Mouse (Mus musculus) brain, embryonic 14.5 days (tissue): ENCODE measurements around the gene Arhgap44.

Experiments
- CTCF ChIP-seq: fragments of 200-500 bp; IDR thresholded peaks from 2 replicates; pipeline ENCODE4 v1.5.1; 2012; ENCODE audit warnings: inconsistent platforms, mild to moderate bottlenecking, moderate library complexity, borderline replicate concordance; ENCODE audit not compliant: insufficient read depth, insufficient read length; ENCODE audit errors: extremely low read depth
- POLR2A ChIP-seq: fragments of 200-500 bp; IDR thresholded peaks from 2 replicates; pipeline ENCODE4 v1.6.1; 2012; ENCODE audit warnings: mild to moderate bottlenecking, inconsistent platforms, borderline replicate concordance; ENCODE audit not compliant: poor library complexity, insufficient read depth, insufficient read length, severe bottlenecking; ENCODE audit errors: extremely low read depth

GRCm38 (mm10) chr11:65202236-65202635 lies 39.5 kb upstream of the Arhgap44 start:
- TF ChIP-seq CTCF, result no peak
- no peak for TF ChIP-seq POLR2A
